Mouse (Mus musculus) lung, postnatal 4 days (tissue): ENCODE results near the gene 1700021F05Rik.
"Not testable (repeated sequence)": the region's sequence is repeated elsewhere in the genome, so short reads cannot be mapped to it uniquely, and the experiment has no call there.

Experiments
- DNase-seq, 2 experiments: peaks; one replicate each; pipeline ENCODE4 v3.0.0; 2021

The 1700021F05Rik gene

DNA sequence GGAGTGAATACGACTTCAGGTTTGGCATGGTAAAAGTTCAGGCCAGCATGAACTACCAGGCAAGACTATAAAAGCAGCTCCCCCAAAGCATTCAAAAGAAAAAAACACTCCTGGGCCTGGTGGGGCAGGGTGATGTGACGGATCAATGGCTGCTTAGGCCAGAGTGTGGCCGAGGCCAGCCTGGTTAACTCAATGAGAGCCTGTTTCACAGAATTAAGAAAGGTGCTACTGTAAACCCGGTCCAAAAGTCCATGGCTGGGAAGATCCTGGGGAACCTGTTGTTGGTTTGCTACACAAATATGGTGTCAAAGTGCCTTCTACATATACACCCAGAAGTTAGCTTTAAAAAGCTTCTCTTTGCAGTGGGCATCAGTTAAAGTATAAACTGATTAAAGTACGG, 2.0 kb downstream of the 1700021F05Rik start:
- no peak for DNase-seq

- DNase-seq, result no peak
These were observed 3.1 kb downstream of the 1700021F05Rik start for GRCm38 (mm10) chr10:43537652-43538051.

DNA sequence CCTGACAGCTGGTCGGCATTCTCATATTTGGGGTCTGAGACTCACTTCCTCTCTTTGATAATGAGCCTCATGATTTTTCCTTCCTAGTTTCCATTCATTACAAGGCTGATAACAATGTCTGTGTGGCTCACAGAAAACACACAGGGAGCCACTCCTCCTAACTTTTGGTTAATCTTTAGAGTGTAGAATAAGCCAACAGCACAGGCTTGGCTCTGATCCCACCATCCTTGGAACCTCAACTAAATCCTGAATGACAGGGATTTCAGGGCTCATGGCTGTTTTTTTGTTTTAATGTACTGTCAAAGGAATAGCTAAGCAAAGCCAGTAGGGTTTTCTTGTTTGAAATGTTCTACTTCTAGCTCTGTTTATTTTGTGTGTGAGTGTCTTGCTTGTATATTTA, 6.4 kb downstream of the 1700021F05Rik start:
- no peak for DNase-seq

GRCm38 (mm10) chr10:43527283-43528269, 13.2 kb downstream of the 1700021F05Rik start:
- DNase-seq, result no peak

DNA sequence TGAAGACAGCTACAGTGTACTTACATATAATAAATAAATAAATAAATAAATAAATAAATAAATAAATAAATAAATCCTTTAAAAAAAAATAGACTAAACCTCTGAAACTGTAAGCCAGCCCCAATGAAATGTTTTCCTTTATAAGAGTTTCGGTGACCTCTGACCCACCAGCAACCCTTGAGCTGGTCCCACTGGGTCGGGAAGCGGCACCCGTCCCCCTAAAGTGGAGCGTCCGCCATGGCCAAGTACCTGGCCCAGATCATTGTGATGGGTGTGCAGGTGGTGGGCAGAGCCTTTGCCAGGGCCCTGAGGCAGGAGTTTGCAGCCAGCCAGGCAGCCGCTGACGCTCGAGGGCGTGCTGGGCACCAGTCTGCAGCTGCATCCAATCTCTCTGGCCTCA, 16.9 kb downstream of the 1700021F05Rik start, which contains the start of gene Gm9803:
Gene Gm9803 (plus strand): TSS at position 154 of the 400 bp plus-strand sequence.
- not testable (repeated sequence) for DNase-seq

DNA sequence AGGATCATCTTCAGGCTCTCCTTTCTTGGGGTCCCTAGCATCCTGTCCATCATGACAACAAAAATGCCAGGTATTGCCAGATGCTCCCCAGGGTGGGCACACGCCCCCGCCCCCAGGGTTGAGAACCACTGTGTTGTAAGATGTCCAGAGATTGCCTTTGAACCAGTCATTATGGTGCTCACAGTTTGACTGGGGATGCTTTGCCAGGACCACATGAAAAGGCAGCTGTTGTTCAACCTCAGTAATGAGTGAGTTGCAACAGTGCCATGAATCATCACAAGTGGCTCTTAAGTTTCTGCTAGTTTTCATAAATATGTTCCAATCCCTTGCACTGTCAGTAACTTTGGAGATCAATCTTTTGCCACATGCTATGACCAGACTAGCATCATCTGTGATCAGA, 20.8 kb downstream of the 1700021F05Rik start:
- DNase-seq, result no peak

DNA sequence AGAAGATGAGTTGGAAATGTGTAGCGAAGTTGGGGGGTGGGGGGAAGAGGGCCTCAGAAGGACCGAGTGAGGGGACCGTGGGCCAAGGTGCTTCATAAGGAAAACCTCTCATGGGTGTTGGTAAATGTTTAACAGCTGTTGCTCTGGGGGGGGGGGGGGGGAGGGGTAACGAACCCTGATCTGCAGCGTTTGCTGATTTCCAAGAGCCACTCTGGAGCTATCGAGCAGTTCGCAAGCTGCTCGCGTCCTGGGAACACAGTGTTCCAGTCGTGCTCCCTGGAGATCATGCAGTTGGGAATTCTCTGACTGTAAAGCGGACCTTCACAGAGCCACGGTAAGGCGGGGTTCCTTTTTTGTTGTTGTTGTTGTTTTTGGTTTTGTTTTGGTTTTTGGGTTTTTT, 22.4 kb downstream of the 1700021F05Rik start:
- DNase-seq, result peak in 1 of 2 experiments; percentile 50

- DNase-seq, result peak; percentile 48 to 58
These were observed 23.0 kb downstream of the 1700021F05Rik start for GRCm38 (mm10) chr10:43517836-43518235.

DNA sequence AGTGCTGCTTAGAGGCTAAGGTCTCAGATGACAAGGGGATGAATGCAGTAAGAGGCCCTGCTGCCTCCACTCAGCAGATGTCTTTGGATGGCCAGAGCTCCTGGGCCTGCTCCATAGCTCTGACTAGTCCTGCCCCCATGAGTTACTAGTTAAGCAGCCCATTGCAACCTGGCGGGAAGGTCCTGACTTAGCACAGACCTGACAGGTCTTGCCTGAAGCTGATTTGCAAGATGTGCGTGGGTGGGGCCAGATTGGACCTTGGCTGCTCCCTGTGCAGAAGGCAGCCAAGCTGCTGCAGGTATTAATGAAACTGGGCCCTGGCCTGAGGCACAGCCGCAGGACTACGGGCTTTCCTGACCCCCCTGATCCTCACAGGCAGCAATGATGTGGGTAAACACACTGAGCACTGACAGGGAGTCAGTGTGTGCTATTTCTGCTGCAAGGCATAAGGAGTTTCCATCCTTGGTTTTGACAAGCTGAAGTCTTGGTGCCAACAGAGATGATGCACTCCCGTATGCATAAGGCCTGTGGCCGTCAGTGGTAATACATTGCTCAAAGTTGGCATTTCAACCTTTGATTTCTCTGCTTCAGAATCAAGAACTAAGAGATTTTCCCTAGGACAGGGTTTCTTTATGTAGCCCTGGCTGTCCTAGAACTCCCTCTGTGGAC, 23.7 kb downstream of the 1700021F05Rik start:
- DNase-seq, result no peak

DNA sequence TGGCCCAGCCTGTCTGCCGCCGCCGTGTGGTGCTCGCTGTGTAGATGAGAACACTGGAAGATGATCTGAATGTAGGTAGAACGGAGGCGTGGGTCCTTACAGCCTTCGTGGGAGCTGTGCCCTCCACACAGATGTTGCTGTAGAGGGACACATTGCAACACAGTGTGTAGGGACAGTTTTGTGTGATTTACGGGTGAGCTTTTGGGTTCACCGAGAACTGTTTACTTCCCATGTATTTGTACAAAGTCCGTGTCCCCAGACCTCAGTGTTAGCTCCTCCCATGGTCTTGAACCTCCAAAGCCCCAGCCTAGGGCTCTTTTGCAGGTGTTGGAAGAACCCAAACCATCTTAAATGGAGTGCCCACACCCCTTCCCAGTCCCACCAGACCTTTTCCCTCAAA, 27.8 kb downstream of the 1700021F05Rik start:
- no peak for DNase-seq

- no peak for DNase-seq
These were observed 31.6 kb downstream of the 1700021F05Rik start for GRCm38 (mm10) chr10:43509228-43509627.

DNA sequence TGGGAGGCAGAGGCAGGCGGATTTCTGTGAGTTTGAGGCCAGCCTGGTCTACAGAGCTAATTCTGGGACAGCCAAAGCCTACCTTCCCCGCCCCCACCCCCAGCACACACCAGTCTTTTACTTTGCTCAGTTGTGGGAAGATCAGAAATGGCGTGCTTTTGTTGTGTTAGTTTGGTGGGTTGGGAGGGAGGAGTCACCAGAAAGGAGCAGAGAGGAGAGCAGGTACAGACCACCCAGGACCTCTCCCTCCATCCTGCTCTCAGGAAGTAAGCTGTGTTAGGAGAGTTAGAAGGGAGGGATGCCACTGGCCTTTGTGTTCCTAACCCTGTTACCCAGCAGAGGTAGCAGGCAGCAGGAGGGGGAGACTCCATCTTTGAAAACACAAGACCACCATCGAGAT, 33.7 kb downstream of the 1700021F05Rik start:
- DNase-seq, result no peak

DNA sequence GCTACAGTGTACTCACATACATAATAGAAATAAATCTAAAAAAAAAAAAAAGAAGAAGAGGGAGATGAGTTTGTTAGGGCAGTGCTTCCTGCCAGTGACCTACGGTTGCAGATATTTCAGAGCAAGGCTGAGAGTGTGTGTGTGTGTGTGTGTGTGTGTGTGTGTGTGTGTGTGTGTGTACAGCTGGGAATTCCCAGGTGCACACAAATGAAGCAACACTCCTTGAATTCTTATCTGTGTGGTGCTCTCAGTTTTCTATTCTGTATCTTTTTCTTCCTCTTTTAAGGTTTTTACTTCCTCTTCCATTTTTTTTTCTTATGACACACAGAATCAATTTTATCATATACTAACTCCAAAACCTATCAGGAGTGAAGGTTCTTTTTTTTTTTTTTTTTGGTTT, 36.5 kb downstream of the 1700021F05Rik start:
- no peak for DNase-seq

DNA sequence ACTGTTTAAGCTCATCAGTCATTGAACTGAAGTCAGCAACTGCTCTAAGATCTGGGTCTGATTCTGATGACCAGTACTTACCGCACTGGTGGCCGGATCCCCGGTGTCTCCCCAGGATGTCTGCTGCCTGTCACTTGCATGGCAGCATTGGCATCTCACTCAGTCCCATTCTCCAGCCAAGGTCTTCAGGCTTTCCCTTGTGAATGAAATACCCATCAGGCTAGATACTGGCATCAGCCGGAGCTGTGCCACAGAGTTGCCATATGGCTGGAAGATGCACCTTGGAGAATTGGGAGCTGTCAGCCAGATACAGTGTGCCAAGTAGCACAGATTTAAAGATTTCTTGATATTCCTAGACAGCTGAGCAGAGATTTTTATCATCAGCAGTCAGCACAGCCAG, 38.2 kb downstream of the 1700021F05Rik start:
- no peak for DNase-seq

DNA sequence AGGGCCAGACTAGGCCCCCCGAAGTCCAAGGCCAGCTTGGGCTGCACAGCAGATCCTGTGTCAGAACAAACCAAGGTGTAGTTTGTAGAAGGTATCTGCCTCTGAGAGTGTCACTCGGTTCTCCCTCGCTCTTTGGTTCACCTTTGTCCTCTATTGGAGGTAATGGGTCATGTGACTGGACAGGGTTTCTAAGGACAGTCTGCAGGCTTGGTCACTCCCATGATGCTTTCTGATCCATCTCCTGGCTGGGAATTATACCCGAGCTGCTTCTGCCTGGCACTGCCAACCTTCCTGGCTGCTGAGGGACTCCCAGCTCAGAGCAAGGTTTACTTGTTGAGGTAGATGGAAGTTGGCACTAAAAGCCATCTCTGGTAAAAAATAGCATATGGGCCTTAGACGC, 49.9 kb downstream of the 1700021F05Rik start:
- no peak for DNase-seq

DNA sequence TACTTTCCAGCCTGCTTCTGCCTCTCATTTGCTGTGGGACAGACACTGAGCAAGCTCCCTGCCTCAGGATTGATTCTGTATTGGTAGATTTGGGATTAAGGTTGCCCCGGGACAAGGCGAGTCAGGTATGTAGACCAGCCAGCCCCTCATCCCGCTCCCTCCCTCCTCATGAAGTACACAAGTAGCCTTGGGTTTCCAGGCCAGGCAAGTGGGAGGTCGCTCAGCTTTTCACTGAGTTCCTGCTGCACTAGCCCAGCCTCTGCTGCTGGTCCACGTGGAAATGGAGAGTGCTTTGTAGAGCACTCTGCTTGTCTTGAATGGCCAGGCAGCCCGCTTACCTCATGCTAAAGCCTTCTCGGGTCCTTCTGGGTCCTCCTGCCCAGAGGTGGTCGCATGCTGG, 50.8 kb downstream of the 1700021F05Rik start:
- DNase-seq, result no peak

- no peak for DNase-seq
These were observed 51.2 kb downstream of the 1700021F05Rik start for GRCm38 (mm10) chr10:43489550-43489949.

DNA sequence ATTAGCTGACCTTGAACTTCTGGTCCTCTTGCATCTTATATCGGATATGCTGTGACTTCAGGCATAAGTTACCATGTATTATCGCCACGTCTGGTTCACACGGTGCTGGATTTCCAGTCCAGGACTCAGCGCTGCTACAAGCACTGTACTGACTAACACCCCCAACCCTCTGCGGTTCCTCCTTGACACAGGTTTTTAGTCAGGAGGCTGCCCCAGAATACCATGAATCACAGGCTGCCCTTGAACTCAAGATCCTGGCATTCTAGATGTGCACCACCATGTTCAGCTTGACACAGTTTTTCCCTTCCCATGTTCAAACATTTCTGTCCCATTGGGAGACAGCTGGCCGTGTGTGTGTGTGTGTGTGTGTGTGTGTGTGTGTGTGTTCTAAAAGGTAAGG, 51.7 kb downstream of the 1700021F05Rik start:
- no peak for DNase-seq

DNA sequence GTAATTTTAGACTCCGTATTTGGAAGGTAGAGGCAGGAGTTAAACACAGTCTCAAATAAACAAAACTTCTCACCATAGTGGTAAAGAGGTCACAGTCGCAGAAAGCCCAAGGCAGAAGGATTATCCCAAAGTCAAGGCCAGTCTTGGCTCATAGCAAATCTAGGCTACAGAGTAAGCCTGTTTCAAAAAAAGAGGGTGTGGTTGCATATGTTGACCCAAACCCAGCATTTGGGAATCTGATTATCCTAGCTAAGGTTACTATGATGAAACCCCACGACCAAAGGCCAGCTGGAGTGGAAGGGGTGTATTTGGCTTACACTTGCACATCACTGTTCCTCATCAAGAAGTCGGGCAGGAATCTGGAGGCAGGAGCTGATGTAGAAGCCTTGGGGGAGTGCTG, 52.5 kb downstream of the 1700021F05Rik start:
- DNase-seq, result no peak

DNA sequence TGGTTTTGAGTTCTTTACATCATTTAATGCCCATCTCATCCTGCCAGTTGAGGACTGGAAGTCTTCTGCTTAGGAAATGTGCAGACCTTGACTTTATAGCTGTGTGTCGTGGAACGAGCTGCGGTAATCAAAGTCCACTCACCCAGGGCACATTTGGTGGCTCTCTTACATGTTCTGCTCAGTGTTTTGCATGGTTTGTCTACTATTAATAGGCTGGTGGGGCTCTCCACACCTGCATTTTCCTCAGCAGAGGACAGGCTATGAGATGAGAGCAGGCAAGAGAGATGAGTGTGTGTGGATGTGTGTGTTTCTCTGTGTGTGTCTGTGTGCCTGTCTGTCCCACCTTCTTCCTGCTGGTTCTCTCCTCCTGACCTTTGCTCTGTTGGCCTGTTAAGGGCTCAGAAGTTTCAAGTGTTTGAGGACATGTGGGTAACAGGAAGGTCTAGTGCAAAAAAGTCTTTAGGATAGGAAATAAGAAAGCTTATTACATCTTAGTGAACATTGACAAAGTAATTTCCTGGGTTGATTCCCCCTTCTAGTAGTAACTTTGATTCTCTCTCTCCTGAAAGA, 53.3 kb downstream of the 1700021F05Rik start:
- no peak for DNase-seq

GRCm38 (mm10) chr10:43485751-43486268, 55.0 kb downstream of the 1700021F05Rik start:
- no peak for DNase-seq

- DNase-seq, result peak in 1 of 2 experiments; percentile 43
These were observed 57.3 kb downstream of the 1700021F05Rik start for GRCm38 (mm10) chr10:43483426-43483995.

DNA sequence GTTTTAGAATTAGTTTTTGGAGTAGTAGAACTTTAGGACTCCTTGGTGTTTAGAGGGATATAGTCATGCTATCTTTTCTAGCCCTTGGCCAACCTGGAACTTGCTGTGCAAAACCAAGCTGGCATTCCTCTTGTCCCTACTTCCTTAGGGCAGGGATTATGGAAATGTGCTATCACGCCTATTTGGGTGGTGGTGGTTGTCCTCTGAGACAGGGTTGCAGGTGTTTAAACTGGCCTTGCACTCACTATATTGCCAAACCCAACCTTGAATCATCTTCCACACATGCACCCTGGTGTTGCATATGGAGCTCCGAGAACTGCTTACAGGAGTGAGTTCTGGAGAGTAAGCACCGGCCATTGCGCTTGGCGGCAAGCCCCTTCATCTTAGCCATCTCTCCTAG, 58.8 kb downstream of the 1700021F05Rik start:
- DNase-seq, result no peak
